Mouse (Mus musculus): ENCODE data around the gene Cypt12.

Gene Cypt12

DNA sequence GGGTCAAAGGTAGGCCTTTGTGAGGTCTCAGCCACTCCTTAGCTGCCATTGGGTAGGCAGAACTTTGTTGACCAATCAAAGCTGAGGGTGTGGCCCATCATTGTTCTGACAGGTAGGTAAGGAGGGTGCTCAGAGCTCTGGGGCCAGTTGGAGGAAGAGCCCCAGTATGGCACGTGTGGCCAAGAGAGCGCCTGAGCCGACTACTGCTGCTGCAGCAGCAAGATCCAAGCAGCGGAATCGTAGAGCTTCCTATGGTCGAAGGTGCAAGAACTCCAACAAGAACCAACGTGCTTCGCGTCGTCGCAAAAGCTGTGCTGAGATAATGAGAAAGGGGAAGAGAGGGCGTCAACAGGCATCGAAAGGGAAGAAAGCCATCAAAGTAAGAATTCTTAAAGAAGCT lies at the start of gene Cypt12:
TSS of gene Cypt12 (plus strand) at position 112 of the 400 bp plus-strand sequence.
- DNase-seq (ENCODE audit: low spot score) = no peak

DNA sequence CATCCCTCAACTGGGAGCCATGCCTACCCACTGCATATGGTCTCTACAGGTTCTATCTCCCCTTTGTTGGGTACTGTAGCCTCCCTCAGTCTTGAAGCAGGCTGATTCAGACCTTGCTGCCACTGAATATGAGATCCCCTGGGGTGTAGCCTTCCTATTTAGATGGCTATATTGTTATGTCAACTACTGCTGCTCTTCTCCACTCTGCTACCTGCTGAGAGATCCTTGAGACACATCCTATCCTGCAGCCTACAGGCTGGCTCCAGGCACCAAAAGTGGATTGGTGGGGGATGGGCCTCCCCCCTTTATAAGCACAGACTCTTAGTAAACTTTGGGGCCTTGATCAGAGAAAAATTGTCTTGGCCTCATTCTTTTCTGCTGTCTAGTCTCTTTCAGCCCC lies 34.4 kb upstream of the Cypt12 start:
- no peak for DNase-seq (ENCODE audit: low spot score)

DNA sequence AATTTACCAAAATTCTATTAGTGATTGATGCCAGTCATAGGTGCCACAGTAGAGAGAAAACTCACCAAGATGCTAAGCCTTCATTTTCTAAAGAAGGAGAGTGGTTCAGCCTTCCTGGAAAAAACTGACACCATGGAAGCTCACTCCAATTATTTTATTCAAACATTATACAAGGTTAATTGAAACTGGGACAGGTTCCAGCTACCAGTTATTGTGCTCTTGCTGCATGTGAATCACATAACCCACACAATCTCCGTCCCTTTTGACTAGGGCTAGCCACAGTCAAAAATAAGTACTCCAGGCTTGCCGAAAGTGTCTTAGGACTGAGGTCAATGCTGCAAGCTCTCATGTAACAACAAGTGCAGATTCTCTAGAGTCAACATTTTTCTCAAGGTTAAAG lies 8.0 kb upstream of the Cypt12 start:
- DNase-seq (ENCODE audit: low spot score) = no peak
